Mouse (Mus musculus) cortical plate, adult 2 months (tissue): Measurements from ENCODE around the gene Anapc11.

ENCODE experiments used
- CTCF ChIP-seq: fragments of 200-500 bp; IDR thresholded peaks from 2 replicates; pipeline ENCODE4 v1.5.1; 2011; ENCODE audit warnings: mild to moderate bottlenecking, control low read depth, low read length; ENCODE audit not compliant: insufficient read depth; ENCODE audit errors: extremely low read depth
- POLR2A ChIP-seq: fragments of 200-500 bp; IDR thresholded peaks from 2 replicates; pipeline ENCODE4 v1.6.1; 2011; ENCODE audit warnings: mild to moderate bottlenecking, low read length, control low read depth; ENCODE audit not compliant: insufficient read depth; ENCODE audit errors: extremely low read depth

- no peak for TF ChIP-seq CTCF
- no peak for TF ChIP-seq POLR2A
Measured at GRCm38 (mm10) chr11:120572417-120572751, 25.8 kb upstream of the Anapc11 start.
